Mouse (Mus musculus): ENCODE results near the gene Gorasp1.

Gene Gorasp1

DNA sequence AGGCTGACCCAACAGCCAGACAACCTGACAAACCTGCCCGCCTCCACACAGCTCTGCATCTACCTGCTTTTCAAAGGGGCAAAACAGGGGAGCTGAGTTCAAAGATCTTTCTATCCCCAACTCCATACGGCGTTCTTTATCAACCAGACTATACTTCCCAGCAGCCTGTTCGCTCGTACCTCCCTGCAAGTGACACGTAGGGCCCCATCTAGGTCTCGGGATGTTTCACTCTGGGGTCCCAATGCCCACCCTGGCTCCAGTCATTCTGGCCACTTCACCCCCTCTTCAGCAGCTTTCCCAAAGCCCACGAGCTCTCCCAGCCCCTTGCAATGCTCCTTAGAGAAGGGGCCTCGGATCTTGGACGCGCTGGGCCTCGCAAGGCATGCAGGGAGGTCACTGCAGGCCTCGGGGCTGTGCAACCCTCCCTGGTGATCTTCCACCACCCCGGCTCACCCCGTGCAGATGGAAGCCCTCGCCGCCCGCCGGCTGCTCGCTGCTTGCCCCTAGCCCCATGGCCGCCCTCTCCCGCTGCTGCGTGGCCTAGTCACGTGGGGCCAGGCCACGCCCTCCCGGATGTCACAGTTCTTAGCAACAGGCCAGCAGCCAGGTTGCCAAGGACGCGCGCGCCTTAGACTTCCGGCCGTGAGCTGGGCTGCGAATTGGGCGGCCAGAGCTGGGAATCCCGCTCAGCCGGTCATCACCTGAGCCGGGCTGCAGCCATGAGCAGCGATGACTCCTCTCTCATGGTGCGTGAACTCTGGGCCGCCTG, at the start of gene Gorasp1, which contains the start of gene Ttc21a:
Gene Gorasp1, minus strand, starts transcription at position 561 of the 769 bp plus-strand sequence.
Gene Ttc21a, plus strand, starts transcription at position 602 of the 769 bp plus-strand sequence.
- peak; percentile 95 for DNase-seq

DNA sequence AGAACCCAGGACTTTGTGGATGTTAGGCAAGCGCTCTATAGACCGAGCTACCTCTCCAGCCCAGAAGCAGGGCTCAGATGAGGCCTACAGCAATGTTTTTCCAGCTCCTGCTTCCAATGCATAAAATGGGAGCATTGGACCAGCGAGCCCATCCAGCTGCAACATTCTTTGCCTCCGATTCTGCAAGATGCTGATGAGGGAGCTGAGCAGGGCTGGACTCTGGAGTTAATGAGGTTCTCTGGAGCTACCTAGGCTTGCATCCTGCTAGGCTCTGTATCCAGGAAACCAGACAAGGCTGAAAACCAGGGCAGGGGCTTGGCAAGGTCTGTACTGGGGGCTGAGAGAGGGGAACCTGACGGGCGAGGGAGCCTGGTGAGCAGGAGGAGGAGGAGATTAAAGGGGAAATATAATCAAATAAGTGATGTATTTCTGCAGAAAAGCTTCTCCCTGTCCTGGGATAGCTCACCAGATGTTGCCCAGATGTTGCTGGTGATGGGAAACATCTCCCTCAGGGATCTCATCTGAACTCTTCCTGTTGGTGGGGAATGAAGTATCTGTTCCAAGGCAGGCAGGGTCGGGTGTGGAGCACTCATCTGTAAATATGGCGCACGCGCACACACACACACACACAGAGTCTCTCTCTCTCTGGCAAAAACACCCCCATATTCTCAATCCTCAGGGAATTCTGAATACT, 48.7 kb upstream of the Gorasp1 start:
- DNase-seq, result no peak

DNA sequence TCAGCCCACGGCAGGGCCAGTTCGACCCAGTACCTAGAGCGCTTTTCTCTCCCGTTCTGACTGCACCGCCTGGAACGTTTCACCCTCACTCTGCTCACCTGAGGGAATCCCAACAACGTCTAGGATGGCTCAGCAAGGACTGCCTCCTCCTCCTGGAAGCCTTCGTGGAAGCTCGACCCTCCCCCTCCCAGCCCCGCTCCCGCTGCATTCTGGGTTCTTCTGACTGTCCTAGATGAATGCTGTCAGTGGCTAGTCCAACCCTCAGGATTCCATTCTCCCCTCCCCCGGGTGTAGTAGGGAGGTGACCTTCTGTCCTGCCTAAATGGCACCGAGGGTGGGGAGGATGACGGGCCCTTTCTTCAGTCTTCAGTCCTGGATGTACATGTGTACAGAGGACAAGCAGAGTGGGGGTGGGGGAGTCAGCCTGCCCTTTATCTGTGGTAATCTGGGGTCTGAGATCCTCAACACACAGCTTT, 47.2 kb upstream of the Gorasp1 start, which contains the start of gene Csrnp1:
Gene Csrnp1, minus strand, starts transcription at position 123 of the 476 bp plus-strand sequence.
- no peak for DNase-seq

DNA sequence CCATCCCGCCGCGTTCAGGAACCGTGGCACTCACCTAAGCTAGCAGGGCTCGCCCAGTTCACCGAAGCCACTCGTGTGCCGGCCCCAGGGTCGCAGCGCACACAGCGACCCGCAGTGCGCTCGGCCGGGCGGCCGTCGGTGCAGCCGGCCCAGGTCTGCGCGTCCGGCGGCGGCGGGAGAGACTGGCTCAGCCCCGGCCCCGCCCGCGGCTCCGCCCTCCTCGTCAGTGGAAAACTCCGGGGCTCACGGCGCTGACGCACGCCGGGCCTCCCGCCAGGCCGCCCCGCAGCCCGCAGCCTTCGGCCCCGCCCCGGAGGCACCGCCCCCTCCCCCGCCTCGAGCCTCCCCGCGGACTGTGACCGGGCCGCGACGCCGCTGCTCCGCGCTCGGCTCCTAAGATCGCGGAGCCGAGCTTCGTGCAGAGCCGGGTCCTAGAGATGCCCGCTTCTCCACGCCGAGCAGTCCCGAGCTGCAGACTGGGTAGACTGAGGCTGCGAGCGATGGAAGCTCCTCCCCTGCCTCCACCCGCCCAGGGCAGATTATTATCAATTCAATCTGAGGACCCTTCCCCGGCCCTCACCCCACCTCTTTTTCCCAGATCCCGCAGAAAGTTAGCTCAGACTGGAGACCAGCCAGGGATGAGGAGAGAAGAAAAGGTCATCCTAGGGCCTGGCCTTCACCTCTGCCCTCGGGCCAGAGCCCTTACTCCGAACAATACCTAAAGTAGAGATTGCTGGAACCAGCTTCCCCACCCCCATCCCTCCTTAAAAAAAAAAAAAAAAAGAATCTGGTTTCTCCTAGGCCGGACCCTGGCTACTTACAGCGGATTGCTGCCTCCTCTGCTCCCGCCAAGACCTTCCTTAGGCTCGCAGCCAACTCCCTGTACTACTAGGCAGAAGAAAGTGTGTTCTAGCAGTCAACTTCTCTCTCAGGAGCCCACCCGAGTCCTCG, 46.5 kb upstream of the Gorasp1 start:
- peak; percentile 84 for DNase-seq

DNA sequence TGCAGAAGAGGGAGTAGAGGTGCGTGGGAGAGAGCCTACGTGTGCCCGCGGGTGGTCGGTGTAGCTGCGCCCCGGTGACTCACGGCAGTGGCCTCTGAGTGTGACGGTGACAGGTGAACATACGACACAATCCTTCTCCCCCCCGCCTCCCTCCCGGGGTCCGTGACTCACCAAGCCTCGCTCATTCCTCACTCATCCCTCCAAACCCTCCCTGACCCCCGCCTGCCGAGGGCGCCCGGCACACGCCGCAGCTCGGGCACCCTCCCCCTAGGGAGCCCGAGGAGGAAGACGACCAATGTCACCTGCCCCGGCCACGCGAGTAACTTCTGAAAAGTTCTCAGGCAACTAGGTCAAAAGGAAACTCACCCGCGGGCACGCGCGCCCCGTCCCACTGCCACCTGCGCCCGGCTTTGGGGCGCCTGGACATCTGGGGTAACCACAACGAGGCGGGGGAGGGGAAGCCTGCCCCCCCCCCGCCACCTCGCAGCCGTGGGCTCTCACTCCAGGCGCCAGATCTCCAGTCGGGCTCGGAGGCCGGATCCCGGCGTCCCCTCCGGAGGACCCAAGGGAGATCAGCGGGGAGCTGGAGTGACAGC, 45.7 kb upstream of the Gorasp1 start:
- no peak for DNase-seq

DNA sequence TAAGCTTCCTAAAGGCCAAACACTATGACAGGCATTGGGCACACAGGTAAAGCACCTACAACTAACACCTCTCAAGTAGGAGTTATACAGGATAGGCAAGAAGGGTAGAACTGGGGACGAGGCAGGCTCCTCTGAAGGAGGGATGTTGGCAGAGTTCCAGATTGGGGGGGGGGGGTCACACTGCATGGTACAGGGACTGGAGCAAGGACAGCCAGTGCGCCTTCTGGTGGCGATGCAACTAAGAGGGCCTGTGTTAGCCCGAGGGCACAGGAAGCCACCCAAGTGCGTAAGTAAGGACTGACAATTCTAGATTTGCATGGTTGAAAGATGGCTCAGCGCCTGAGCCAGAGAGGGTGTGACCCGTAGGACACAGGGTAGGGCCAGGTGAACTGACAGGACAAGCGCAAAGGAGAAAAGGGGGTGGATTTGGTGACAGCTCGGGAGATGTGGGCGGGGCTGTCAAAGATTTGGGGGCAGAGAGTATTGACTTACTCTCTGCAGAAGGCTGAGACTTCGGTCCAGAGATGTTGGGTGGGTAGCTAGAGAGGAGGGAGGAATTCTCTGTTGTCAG, 45.0 kb upstream of the Gorasp1 start:
- peak; percentile 64 for DNase-seq

DNA sequence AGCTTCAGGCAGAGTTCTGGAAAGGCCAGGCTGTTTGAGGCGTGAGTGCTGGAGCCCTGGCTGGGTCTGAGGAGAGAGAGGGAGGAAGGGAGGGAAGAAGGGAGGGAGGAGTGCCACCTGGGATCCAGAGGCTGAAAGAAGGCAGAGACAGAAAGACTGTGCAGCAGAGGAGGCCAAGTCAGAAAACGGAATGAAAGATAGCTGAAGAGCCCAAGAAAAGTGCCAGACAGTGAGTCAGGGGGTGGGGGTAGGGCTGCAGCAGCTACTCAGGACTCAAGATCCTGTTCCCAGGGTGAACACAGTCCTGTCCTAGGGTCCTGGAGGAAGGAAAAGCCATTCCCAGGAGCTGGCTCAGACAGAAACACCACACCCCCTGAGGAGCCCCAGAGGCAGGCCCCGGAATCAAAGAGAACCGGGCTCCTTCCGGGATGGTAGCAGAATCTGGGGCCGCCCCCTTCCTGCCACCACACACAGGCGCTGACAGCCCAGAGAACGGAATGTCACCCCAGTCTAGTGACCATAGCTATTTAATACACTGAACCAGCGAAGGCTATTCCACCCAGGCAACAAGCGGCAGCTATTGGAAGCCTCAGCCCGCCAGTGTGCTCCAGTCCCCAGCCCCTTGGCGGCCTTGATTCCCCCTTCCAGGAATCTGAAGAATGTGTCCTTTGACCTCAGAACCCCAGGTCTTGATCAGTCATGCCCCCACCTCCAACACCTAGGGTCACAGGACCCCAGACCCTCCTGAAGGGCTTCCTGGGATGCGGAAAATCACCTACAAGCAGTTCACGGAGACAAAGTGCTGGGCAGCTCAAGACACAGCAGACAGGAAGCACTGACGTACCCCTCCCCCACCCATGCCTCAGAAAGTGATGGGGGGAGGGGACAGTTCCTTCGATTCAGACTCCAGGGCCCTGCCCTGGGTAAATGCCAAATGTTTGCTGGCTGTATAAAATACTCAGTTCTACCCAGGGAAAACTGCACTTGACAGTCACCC, 44.1 kb upstream of the Gorasp1 start:
- peak; percentile 60 for DNase-seq

DNA sequence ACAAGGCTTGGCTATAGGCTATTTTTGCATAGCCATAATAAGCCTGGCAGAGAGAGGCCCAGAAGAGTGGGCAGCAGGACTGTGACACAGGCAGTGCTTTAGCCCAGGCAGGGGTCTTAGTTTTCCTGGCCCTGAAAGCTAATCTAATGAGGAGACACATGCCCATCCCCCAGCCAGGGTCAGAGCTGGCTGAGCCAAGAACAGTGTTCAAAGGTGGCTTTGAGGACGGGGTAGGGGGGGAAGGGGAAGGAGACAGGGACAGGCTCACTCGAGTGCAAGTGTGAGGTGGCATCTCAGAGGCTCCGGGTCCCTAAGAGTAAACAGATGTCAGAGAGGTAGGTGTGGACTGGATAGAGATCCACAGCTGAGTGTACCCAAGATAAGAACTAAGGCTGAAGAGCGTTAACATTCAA, 43.4 kb upstream of the Gorasp1 start:
- DNase-seq, result no peak

DNA sequence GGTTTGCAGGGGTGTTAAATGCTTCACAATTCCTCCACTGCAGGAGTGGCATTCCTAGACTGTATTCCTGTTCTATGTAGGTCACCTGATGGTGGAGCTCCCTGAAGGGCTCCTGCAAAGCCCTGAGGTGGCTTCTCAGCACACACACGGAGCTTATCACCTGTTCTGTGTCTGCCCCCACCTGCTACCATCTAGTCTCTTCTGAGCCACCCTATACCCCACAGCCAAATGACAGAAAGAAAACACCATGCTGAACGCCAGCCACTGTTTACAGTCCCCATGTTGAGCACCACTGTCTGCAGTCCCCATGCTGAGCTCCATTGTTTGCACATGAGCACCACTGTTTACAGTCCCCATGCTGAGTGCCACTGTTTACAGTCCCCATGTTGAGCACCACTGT, 42.4 kb upstream of the Gorasp1 start:
- DNase-seq, result no peak

DNA sequence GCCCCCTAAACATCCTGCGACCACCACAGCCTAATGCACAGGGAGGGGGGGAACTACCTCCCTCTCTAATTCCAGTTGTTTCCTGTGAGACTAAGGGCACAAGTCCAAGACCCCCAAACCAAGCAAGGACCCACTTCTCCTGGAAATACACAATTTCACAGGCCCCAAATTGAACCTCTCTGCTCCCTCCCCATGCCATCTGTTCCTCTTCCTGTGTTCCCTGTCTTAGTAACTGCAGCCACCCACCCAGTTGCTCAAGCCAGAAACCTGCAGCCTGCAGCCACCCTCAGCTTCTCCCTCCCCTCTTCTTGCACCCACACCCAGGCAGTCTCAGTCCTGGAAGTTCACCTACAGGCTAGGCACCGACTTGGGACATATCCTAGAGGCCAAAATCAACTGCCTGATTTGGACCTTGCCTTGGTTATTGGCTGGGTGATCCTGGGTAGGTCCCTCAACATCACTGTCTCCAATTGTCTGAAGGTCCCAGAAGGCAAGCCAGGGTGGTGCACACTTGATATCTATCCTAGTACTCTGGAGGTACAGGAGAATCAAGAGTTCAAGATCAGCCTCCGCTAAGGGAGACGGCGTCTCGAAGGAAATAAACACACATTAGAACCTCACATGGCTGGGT, 41.6 kb upstream of the Gorasp1 start:
- no peak for DNase-seq

DNA sequence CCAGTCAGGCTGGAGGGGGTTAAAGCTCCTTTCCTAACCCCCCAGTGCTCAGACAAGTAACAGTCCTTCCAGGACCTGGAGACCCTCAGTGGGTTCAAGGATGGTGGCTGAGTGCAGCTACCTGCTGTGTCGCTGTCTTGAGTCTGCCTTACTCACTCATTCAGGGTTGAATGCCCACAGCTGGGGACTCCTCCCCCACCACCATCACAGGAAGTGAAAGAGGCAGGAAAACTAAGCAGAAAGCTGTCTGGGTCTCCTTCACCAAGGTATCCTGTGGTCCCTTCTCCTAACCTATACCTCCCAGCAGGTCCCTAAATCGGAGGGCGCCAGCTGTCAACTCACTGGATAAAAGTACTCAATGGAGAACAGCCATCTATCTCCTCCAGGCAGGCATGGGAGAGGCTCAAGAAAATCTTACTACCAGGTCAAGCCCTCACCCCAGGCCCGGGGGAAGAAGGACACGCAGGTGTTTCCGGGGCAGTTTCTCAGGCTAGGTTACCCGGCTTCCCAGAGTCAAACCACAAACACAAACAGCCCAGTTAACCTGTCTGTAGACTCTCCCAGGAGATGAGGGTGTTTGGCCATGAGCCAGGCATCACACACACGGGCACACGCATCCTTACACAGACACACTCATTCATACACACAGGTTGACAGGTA, 40.9 kb upstream of the Gorasp1 start:
- DNase-seq, result no peak

DNA sequence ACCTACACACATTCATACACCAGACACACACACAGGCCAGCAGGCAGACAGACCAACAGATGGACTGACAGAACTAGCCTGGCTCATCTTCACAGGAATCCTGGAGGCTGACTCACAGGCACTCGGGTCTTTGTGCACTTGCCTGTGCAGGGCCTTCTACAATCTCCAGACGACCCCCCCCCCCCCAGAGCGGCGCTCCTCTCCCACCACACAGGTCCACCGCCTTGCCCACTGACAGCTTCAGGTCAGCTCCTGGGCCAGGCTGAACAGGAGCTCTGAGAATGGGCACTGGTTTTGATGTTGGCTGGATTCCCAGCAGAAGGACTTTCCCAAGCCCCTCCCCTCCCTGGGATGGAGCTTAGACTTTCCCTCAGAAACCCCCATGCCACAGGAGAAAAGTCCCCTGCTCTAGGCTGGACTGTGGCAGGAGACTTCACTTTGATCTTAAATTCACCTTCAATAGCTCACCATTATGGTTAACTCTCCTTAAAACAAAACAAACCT, 40.2 kb upstream of the Gorasp1 start:
- DNase-seq, result no peak

DNA sequence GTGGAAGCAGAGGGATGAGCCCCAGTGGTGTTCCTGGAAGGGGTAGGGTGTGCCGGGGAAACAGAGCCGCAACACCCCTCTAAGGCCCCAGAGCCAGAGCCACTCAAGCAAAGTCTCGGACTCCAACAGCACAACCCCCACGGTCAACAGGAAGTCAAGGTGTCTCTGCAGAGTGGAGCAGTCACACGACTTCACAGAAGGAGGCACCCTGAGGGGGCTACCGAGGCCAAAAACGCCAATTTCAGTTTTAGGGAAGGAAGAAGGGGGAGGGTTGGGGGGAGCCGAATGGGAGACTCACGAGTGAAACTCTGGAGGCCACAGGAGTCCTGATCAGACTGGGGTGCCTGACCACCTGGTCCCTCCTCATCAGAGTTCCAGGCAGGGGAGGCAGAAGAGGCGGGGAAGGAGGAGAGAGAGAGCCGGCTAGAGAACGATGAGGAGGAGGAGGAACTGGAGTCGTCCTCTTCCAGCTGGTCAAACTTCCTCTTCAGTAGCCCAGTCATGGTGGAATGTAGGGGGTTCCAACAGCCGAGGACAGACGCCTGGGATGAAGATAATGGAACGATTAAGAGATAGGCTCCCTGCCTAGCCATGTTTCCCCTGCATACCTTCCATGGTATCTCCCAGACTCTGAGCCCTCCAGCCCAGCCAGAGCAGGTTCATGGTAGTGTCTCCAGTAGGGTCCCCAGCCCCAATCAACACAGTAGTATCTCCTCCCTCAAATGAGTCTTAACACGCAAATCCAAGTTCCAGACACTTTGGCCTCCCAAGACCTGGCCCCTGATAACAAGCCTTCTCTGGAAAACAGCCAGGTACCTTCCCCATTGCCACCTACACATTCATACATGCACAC, 39.6 kb upstream of the Gorasp1 start:
- no peak for DNase-seq

DNA sequence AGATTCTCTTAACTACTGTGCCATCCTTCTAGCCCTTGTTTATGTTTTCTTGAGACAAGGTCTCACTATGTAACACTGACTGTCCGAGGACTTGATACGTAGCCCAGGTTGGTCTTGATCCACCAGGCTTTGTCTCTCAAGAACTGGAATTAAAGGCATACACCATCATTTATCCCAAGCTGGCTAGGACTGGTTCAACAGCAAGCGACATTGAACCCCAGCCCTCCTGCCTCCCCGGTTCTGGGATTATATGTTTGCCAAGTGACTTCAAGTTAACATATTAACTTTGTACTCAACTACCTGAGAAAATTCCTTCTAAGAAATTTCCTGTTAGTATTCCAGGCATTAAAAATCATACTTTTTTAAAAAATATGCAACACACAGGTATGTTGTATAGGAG, 37.9 kb upstream of the Gorasp1 start:
- no peak for DNase-seq

DNA sequence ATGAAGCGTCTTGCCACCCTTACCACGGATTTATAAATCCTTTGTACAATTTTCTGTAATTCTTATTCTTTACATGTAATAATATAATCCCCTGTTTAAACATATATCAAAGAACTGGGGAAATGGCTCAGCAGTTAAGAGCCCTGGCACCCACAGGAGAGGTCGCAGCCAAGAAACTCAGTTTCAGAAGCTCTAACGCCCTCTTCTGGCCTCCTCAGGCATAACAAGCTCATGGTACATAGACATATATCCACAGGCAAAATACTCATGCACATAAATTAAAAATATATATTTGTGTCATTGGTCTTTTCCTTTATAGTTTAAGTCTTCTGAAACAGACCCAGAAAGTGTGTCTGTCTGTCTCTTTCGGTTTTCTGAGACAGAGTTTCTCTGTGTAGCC, 37.2 kb upstream of the Gorasp1 start:
- no peak for DNase-seq

DNA sequence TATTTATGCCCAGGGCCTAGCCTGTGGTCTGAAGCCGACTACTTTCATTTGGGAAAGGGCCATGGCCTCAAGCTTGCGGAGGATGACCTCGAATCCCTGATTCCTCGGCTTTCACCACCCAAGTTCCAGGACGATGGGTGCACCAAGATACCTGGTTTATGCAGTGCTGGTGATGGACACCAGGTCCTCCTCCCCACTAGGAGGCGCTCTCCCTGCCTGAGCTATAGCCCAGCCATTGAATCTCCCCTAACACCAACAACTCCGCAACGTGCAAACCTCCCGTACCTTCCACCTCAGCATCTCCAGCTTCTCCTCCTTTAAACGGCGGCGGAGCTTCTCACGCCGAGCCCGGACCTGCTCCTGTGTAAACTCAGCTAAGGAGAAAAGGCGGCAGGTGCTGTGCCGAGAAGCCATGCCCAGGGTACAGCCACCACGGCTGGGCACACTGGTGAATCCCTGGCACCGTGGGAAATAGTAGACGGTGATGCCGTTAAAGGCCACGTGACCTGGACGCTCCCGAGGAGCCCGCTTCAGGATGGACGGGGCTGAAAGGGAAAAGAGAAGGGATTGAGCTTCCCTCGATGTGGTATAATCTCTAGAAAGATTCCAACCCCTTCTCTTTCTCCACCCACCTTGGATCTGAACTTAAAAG, 36.6 kb upstream of the Gorasp1 start:
- DNase-seq, result no peak

DNA sequence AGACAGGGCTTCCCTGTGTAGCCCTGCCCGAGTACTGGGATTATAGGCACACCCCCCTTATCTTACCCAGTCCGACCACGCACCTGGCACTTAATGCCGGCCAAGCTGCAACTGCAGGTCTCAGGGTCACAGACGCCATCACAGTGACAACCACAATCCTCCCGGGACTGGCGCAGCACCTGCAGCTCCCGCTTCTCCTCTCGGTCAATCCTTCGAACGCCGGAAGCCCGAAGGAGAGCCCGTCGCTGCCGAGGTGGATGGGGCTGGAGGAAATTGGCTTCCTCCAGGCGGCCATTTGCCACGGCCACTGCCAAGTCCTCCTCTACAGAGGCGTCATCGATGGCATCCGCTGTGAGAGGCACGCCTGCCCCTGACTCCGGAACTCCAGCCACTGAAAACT, 35.9 kb upstream of the Gorasp1 start:
- no peak for DNase-seq

DNA sequence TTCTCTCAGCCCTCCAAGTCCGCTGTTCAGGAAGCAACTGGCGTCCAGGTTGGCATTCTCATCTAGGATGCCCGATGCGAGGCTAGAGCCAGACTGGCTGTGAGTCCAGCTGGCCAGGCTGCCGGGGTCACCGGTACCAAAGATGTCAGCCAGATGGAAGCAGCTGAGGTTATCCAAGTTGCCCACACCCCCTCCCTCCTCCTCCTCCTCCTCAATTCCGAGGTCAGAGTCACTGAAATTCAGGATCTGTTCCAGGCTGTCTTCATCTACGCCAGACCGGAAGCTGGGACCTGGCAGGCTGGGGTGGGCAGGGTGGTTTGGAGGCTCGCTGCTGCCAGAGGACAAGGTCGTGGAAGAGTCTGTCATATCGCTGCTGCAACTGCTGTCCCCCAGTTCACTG, 35.2 kb upstream of the Gorasp1 start:
- DNase-seq, result no peak

Data from right cerebral cortex, postnatal 14 days (tissue).